Mouse (Mus musculus) heart, embryonic 11.5 days (tissue): ENCODE measurements around the gene Akap6. TPM values are rescaled to one million over a fixed set of nuclear protein-coding genes. Genes with fewer than 3 reads are reported as not detected.

Experiments
- ATAC-seq: fragments of 200-750 bp; cut with Nextera tagmentation; replicated peaks from 2 replicates; pipeline ENCODE4 v1.8.0; 2017; ENCODE audit warnings: moderate library complexity; ENCODE audit not compliant: insufficient number of reproducible peaks, low FRiP score, low TSS enrichment
- H3K27ac ChIP-seq: fragments of 300-500 bp; sonication (generic); 2 replicates; pipeline ENCODE4 v1.5.1; 2014; ENCODE audit warnings: mild to moderate bottlenecking, low read depth, low read length
- H3K27me3 ChIP-seq: fragments of 300-500 bp; sonication (generic); 2 replicates; pipeline ENCODE4 v1.6.1; 2014; ENCODE audit warnings: mild to moderate bottlenecking, low read length, mixed read lengths; ENCODE audit not compliant: control insufficient read depth, insufficient read depth
- H3K36me3 ChIP-seq: fragments of 300-500 bp; sonication (generic); 2 replicates; pipeline ENCODE4 v1.6.1; 2014; ENCODE audit warnings: mild to moderate bottlenecking, low read length, moderate library complexity, mixed read lengths; ENCODE audit not compliant: control insufficient read depth, insufficient read depth
- H3K4me1 ChIP-seq: fragments of 300-500 bp; sonication (generic); 2 replicates; pipeline ENCODE4 v1.6.1; 2014; ENCODE audit warnings: low read length; ENCODE audit not compliant: control insufficient read depth, insufficient read depth
- H3K4me2 ChIP-seq: fragments of 300-500 bp; sonication (generic); 2 replicates; pipeline ENCODE4 v1.6.1; 2014; ENCODE audit warnings: mild to moderate bottlenecking, moderate library complexity
- H3K4me3 ChIP-seq: fragments of 300-500 bp; sonication (generic); 2 replicates; pipeline ENCODE4 v1.5.1; 2014; ENCODE audit warnings: low read depth, low read length
- H3K9ac ChIP-seq: fragments of 300-500 bp; sonication (generic); 2 replicates; pipeline ENCODE4 v1.6.1; 2014; ENCODE audit warnings: mild to moderate bottlenecking, low read depth, low read length, moderate library complexity
- H3K9me3 ChIP-seq: fragments of 300-500 bp; sonication (generic); replicated peaks from 2 replicates; pipeline ENCODE4 v1.6.1; 2016; ENCODE audit warnings: low read length; ENCODE audit not compliant: control insufficient read depth
- WGBS: fragments of 180-500 bp; shearing (Covaris S2); extraction: QIAGEN DNeasy Blood & Tissue Kit; methylation state at CpG from one replicate; pipeline ENCODE4 v1.1.7; 2014; ENCODE audit not compliant: insufficient replicate concordance; 5-methylcytosine and 5-hydroxymethylcytosine counted together
- polyA plus RNA-seq: library from polyadenylated mRNA; unstranded; fragments of >200 nt; fragmentation: Nextera tagmentation; extraction: Ambion mirVana; gene quantifications from 2 replicates; pipeline ENCODE4 v1.2.1, GENCODE M21; 2014

Akap6 gene
- polyA plus RNA-seq, 1 experiment from 2014 or later: 6.7 TPM

- H3K9me3 ChIP-seq: no peaks in the 10 kb centered on the region
- peaks cover 32% of the 10 kb centered on the region for H3K4me1 ChIP-seq
- H3K27ac ChIP-seq: peak overlapping the region; percentile 36
- H3K36me3 ChIP-seq: no peaks in the 10 kb centered on the region
- no peak overlapping the region for H3K4me3 ChIP-seq
- H3K9ac ChIP-seq: no peak overlapping the region
- no peak for ATAC-seq
- WGBS: 68% methylated on average over 7 of the region's 7 CpGs
- H3K27me3 ChIP-seq: no peaks in the 10 kb centered on the region
- no peak overlapping the region for H3K4me2 ChIP-seq
Observed at GRCm38 (mm10) chr12:52850332-52851036, 151.3 kb downstream of the Akap6 start.

GRCm38 (mm10) chr12:52851221-52851620 lies 152.0 kb downstream of the Akap6 start:
- no peak for ATAC-seq
- Histone ChIP-seq H3K27ac (peak overlapping the region; percentile 36; the same call in 1 of the 2 replicates), H3K27me3 (no peaks in the 10 kb centered on the region), H3K4me2 (no peak overlapping the region), H3K9me3 (no peaks in the 10 kb centered on the region), H3K4me1 (peaks cover 32% of the 10 kb centered on the region), H3K4me3 (no peak overlapping the region), H3K9ac (no peak overlapping the region), H3K36me3 (no peaks in the 10 kb centered on the region)
- 46% methylated on average over 5 of the region's 5 CpGs for WGBS

- no peaks in the 10 kb centered on the region for H3K27me3 ChIP-seq
- peak overlapping the region; percentile 95 for H3K27ac ChIP-seq
- peak overlapping the region; percentile 38; the same call in 1 of the 2 replicates for H3K4me3 ChIP-seq
- no peaks in the 10 kb centered on the region for H3K36me3 ChIP-seq
- no peak; the same call in 1 of the 2 replicates for ATAC-seq
- H3K9ac ChIP-seq: peak overlapping the region; percentile 56
- no peaks in the 10 kb centered on the region for H3K9me3 ChIP-seq
- H3K4me2 ChIP-seq: peak overlapping the region; percentile 63
- H3K4me1 ChIP-seq: peaks cover 18% of the 10 kb centered on the region; the same call in 1 of the 2 replicates
- 40% methylated on average over 7 of the region's 7 CpGs for WGBS
Observed at GRCm38 (mm10) chr12:52854236-52854679, 155.1 kb downstream of the Akap6 start.

- ATAC-seq: no peak
- no peaks in the 10 kb centered on the region for H3K27me3 ChIP-seq
- H3K9me3 ChIP-seq: no peaks in the 10 kb centered on the region
- peak overlapping the region; percentile 52 for H3K4me2 ChIP-seq
- WGBS: 81% methylated on average over 1 of the region's 1 CpGs
- H3K9ac ChIP-seq: no peak overlapping the region
- peak overlapping the region; percentile 14; the same call in 1 of the 2 replicates for H3K4me3 ChIP-seq
- peaks cover 13% of the 10 kb centered on the region; the same call in 1 of the 2 replicates for H3K4me1 ChIP-seq
- no peak overlapping the region for H3K27ac ChIP-seq
- no peaks in the 10 kb centered on the region for H3K36me3 ChIP-seq
Observed at GRCm38 (mm10) chr12:52856104-52856503, 156.9 kb downstream of the Akap6 start.

GRCm38 (mm10) chr12:52857306-52857705 lies 158.1 kb downstream of the Akap6 start:
- no peaks in the 10 kb centered on the region for H3K27me3 ChIP-seq
- H3K4me2 ChIP-seq: no peak overlapping the region
- H3K4me3 ChIP-seq: no peak overlapping the region
- WGBS: 79% methylated on average over 4 of the region's 4 CpGs
- no peak overlapping the region for H3K9ac ChIP-seq
- H3K36me3 ChIP-seq: no peaks in the 10 kb centered on the region
- peaks cover 13% of the 10 kb centered on the region; the same call in 1 of the 2 replicates for H3K4me1 ChIP-seq
- H3K9me3 ChIP-seq: no peaks in the 10 kb centered on the region
- no peak overlapping the region for H3K27ac ChIP-seq
- no peak for ATAC-seq

- ATAC-seq: no peak
- Histone ChIP-seq H3K4me1 (no peaks in the 10 kb centered on the region), H3K9me3 (peaks cover 2% of the 10 kb centered on the region; the same call in 1 of the 2 replicates), H3K27ac (no peak overlapping the region), H3K36me3 (no peaks in the 10 kb centered on the region), H3K4me3 (no peak overlapping the region), H3K4me2 (no peak overlapping the region), H3K9ac (no peak overlapping the region), H3K27me3 (no peaks in the 10 kb centered on the region)
- WGBS: 79% methylated on average over 3 of the region's 3 CpGs
Observed at GRCm38 (mm10) chr12:52861922-52862321, 162.7 kb downstream of the Akap6 start.

- ATAC-seq: no peak
- Histone ChIP-seq H3K27ac (0 out of 2 replicates have a peak overlapping the region, but pooled peaks have one; percentile 10), H3K4me2 (peak overlapping the region; percentile 38), H3K4me3 (no peak overlapping the region), H3K27me3 (no peaks in the 10 kb centered on the region), H3K4me1 (peaks cover 10% of the 10 kb centered on the region), H3K9ac (0 out of 2 replicates have a peak overlapping the region, but pooled peaks have one; percentile 18), H3K9me3 (peaks cover 2% of the 10 kb centered on the region; the same call in 1 of the 2 replicates), H3K36me3 (no peaks in the 10 kb centered on the region)
- WGBS: 19% methylated on average over 8 of the region's 8 CpGs
Observed at GRCm38 (mm10) chr12:52868000-52868624, 168.9 kb downstream of the Akap6 start.

GRCm38 (mm10) chr12:52871604-52872003 lies 172.4 kb downstream of the Akap6 start:
- no peaks in the 10 kb centered on the region for H3K9me3 ChIP-seq
- 51% methylated on average over 3 of the region's 3 CpGs for WGBS
- H3K27ac ChIP-seq: no peak overlapping the region
- no peaks in the 10 kb centered on the region for H3K36me3 ChIP-seq
- no peak overlapping the region for H3K9ac ChIP-seq
- no peak overlapping the region for H3K4me3 ChIP-seq
- no peak for ATAC-seq
- H3K4me1 ChIP-seq: peaks cover 15% of the 10 kb centered on the region
- H3K27me3 ChIP-seq: no peaks in the 10 kb centered on the region
- no peak overlapping the region for H3K4me2 ChIP-seq
